Mouse (Mus musculus): ENCODE data around the gene Mylk4.

- no peak for TF ChIP-seq POLR2A (IDR thresholded peaks at IDR 0.05; ENCODE audit: low read depth, low read length)
- TF ChIP-seq CTCF (IDR thresholded peaks at IDR 0.05; ENCODE audit: extremely low read depth, insufficient read length, insufficient replicate concordance, low read depth, low read length) = no peak
These were observed 20.1 kb upstream of the Mylk4 start for GRCm38 (mm10) chr13:32803701-32804345.
